Mouse (Mus musculus) urinary bladder, postnatal 0 days (tissue): Measurements from ENCODE around the gene Zfp938. TPM values are rescaled to one million over a fixed set of nuclear protein-coding genes. Genes with fewer than 3 reads are reported as not detected.

Source experiments
- polyA plus RNA-seq: library from polyadenylated mRNA; unstranded; fragments of >200 nt; fragmentation: Nextera tagmentation; extraction: Ambion mirVana; gene quantifications from 2 replicates; pipeline ENCODE4 v1.2.1, GENCODE M21; 2015

The Zfp938 gene
- 6.8 and 8.7 TPM in 2 replicates for polyA plus RNA-seq

DNA sequence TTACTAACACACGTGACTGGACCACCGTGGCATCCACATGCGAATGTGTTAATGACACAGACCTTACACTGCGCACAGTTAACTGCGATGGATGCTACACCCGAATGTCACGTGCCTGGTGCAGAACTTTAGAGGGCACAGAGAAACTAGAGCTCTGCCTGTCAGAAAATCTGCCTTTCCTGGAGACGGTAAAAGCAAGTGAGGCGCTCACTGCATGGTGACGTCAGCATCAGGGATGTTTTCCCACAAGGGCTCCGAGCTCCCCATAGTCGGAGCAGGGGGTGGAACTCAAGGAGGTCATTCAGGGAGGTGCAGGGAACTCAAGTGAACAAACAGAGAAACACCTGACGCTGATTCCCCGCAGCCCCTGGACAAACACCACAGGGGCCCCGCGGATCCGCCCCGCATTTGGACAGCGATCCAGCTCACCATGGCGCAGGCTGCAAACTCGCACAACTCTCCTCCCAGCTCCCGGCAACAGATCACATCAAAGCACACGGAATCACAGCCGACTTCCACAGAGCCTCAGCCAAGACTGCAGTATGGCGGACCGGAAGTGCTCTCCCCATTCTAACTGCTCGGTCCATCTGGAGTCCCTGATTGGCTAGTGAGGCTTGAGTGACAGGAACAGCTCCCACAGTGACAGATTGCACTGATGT, at the start of gene Zfp938:
Gene Zfp938 (minus strand): TSS at position 539 of the 659 bp plus-strand sequence.

Other genes with a start within 250 kb of the Zfp938 start
- 4.5 and 4.7 TPM in 2 replicates for gene Zfp873, start 193.2 kb downstream of the Zfp938 start, polyA plus RNA-seq
- gene BC024063, start 157.9 kb downstream of the Zfp938 start, polyA plus RNA-seq = 1.4 and 1.6 TPM in 2 replicates
- 3.2 and 3.4 TPM in 2 replicates for gene AU041133, start 113.3 kb downstream of the Zfp938 start, polyA plus RNA-seq
- not detected in 2 replicates for gene 4932415D10Rik, start 75.3 kb upstream of the Zfp938 start, polyA plus RNA-seq
- 5.5 and 5.6 TPM in 2 replicates for gene Gm4924, start 113.0 kb upstream of the Zfp938 start, polyA plus RNA-seq